Comparison of ENCODE assay signal across 7 mouse cellular contexts in the genomic region with DNA sequence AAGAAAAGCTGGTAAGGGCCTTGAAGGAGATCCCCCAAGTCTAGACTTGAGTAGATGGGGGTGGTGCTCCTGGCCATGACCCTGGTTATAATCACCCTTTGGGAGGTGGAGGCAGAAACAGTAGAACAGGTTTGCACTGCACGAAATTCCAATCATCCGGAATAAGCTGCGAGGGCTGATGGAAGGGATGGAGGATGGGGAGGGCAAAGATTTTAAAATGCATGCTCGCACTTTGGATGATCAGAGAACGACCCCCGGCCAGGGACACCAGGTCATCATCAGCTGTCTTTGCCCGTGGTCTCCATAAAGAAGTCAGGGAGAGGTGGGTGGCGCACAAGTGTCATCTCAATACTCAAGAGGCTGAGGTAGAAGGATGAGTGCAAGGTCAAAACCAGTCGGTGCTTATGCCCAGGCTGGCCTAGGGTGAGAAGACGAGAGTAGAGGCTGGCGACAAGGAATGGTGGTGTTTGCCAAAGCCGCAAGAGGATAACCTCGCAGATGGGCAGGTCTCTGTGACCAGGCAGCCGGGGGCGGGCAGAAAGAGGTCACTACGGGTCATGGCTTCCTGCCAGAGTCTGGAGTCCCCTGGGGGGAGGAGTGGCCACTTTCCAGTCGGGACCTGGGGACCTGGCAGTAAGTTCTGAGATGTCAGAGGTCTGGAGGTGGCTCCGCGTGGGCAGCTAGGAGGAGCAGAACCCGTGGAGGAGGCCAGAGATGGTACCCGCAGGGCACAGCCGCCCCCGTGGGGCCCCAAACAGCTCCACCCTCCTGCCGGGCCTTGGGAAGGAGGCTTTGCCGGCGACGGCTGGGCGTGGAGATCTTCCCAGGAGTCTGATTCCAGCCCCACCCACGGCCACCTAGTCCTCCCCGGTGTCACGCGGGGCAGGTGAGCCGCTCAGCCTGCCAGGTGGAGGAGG. TPM values are rescaled to one million over a fixed set of nuclear protein-coding genes. Genes with fewer than 3 reads are reported as not detected.
A peak's percentile ranks its signal among the peaks of the same experiment; 100 is the strongest.
DNase-seq lines count a peak whose midpoint lies in the region; ATAC-seq and TF ChIP-seq lines count a peak whose summit lies in the region.

No protein-coding gene starts in this region.

- H3K27ac ChIP-seq in forebrain, embryonic 16.5 days (ENCODE audit: low read length) = peak overlapping the region; percentile 59; the same call in 1 of the 2 replicates
- H3K27ac ChIP-seq in hindbrain, embryonic 13.5 days = peak overlapping the region; percentile 94
- H3K27ac ChIP-seq in liver, adult 2 months (replicated peaks; ENCODE audit: insufficient read depth, low read depth, low read length) = peak overlapping the region; percentile 92

- peak; percentile 86 for DNase-seq in NIH3T3 (ENCODE audit: low read depth)
- DNase-seq in cerebellum, adult 18-20 months = peak; percentile 61 to 76
- DNase-seq in liver, adult 2 months (ENCODE audit: extremely low read depth, low read depth, low spot score) = peak; percentile 93
- DNase-seq in naive thymus-derived CD4-positive, alpha-beta T cell, adult 2 months (ENCODE audit: low read depth) = peak; percentile 61
- peak; percentile 87 for DNase-seq in testis, postnatal 14 days (ENCODE audit: low spot score)

- no peaks in the 10 kb centered on the region for H3K27me3 ChIP-seq in forebrain, embryonic 16.5 days (replicated peaks; ENCODE audit: control insufficient read depth, insufficient read depth, low read length)
- H3K27me3 ChIP-seq in hindbrain, embryonic 13.5 days = 0 out of 2 replicates have a peak, but pooled peaks cover 5% of the 10 kb centered on the region
- no peaks in the 10 kb centered on the region for H3K27me3 ChIP-seq in liver, adult 2 months (ENCODE audit: control insufficient read depth, insufficient read depth, low read length)

- TF ChIP-seq POLR2A in liver, adult 2 months (IDR thresholded peaks at IDR 0.05; ENCODE audit: extremely low read depth, insufficient read depth, low read length) = no peak

- WGBS in forebrain, embryonic 16.5 days = 3% methylated on average over 33 of the region's 33 CpGs
- WGBS in hindbrain, embryonic 13.5 days = 2% methylated on average over 32 of the region's 33 CpGs
- WGBS in liver, adult 2 months = under 1% methylated on average over 33 of the region's 33 CpGs

- no peaks in the 10 kb centered on the region for H3K9me3 ChIP-seq in forebrain, embryonic 16.5 days (ENCODE audit: control insufficient read depth, low read length)
- H3K9me3 ChIP-seq in hindbrain, embryonic 13.5 days = no peaks in the 10 kb centered on the region

- no peak for TF ChIP-seq CTCF in liver, adult 2 months (IDR thresholded peaks at IDR 0.05; ENCODE audit: low read depth, low read length)

- H3K79me2 ChIP-seq in liver, adult 2 months (ENCODE audit: control insufficient read depth, insufficient read depth, low read length) = no peaks in the 10 kb centered on the region

- peak overlapping the region; percentile 62 for H3K4me2 ChIP-seq in forebrain, embryonic 16.5 days (ENCODE audit: low read length)
- H3K4me2 ChIP-seq in hindbrain, embryonic 13.5 days = peak overlapping the region; percentile 70

- H3K4me3 ChIP-seq in forebrain, embryonic 16.5 days (replicated peaks; ENCODE audit: low read length) = peak overlapping the region; percentile 48
- peak overlapping the region; percentile 42 for H3K4me3 ChIP-seq in hindbrain, embryonic 13.5 days
- H3K4me3 ChIP-seq in liver, adult 2 months (ENCODE audit: insufficient read depth, low read depth, low read length) = peak overlapping the region; percentile 56

- 0 out of 2 replicates have a peak overlapping the region, but pooled peaks have one; percentile 22 for H3K9ac ChIP-seq in forebrain, embryonic 16.5 days (replicated peaks; ENCODE audit: low read depth, low read length)
- H3K9ac ChIP-seq in hindbrain, embryonic 13.5 days = peak overlapping the region; percentile 61
- H3K9ac ChIP-seq in liver, adult 2 months (ENCODE audit: low read depth, low read length) = peak overlapping the region; percentile 73

- H3K36me3 ChIP-seq in forebrain, embryonic 16.5 days (ENCODE audit: control insufficient read depth, insufficient read depth) = peaks cover 17% of the 10 kb centered on the region
- peaks cover 20% of the 10 kb centered on the region for H3K36me3 ChIP-seq in hindbrain, embryonic 13.5 days
- peaks cover 13% of the 10 kb centered on the region; the same call in 1 of the 2 replicates for H3K36me3 ChIP-seq in liver, adult 2 months (ENCODE audit: control insufficient read depth, insufficient read depth, low read length)

- H3K4me1 ChIP-seq in forebrain, embryonic 16.5 days (replicated peaks; ENCODE audit: control insufficient read depth, insufficient read depth, low read length) = peaks cover 64% of the 10 kb centered on the region
- H3K4me1 ChIP-seq in hindbrain, embryonic 13.5 days (replicated peaks) = peaks cover 77% of the 10 kb centered on the region
- H3K4me1 ChIP-seq in liver, adult 2 months (ENCODE audit: control insufficient read depth, insufficient read depth, low read length) = peaks cover 27% of the 10 kb centered on the region

- no peak for ATAC-seq in forebrain, embryonic 16.5 days
- ATAC-seq in hindbrain, embryonic 13.5 days (ENCODE audit: low FRiP score) = no peak

RNA-seq across cellular contexts. Expression of a gene that starts 5.1 kb away (rescaled TPM):
- polyA plus RNA-seq in forebrain, embryonic 16.5 days (2015; fragmentation: Nextera tagmentation; extraction: Ambion mirVana) = 318 and 335 TPM in 2 replicates
- polyA plus RNA-seq in hindbrain, embryonic 13.5 days (2015; fragmentation: Nextera tagmentation; extraction: Ambion mirVana) = 364 and 409 TPM in 2 replicates
- 19.5 and 25.9 TPM in 2 replicates for total RNA-seq in liver, adult 2 months (2014; rRNA removed)
- polyA plus RNA-seq in liver, adult 2 months (2012; rRNA removed) = 31.8 and 37.0 TPM in 2 replicates

RNA-seq across cellular contexts. Expression of a gene that starts 12.0 kb away (rescaled TPM):
- 8.5 and 10.6 TPM in 2 replicates for polyA plus RNA-seq in forebrain, embryonic 16.5 days (2015; fragmentation: Nextera tagmentation; extraction: Ambion mirVana)
- 11.9 and 14.1 TPM in 2 replicates for polyA plus RNA-seq in hindbrain, embryonic 13.5 days (2015; fragmentation: Nextera tagmentation; extraction: Ambion mirVana)
- total RNA-seq in liver, adult 2 months (2014; rRNA removed) = 5.1 and 7.7 TPM in 2 replicates
- polyA plus RNA-seq in liver, adult 2 months (2012; rRNA removed) = 10.0 and 10.4 TPM in 2 replicates

RNA-seq across cellular contexts. Expression of a gene that starts 12.6 kb away (rescaled TPM):
- polyA plus RNA-seq in forebrain, embryonic 16.5 days (2015; fragmentation: Nextera tagmentation; extraction: Ambion mirVana) = 26.5 and 30.9 TPM in 2 replicates
- polyA plus RNA-seq in hindbrain, embryonic 13.5 days (2015; fragmentation: Nextera tagmentation; extraction: Ambion mirVana) = 32.4 and 34.7 TPM in 2 replicates
- 6.9 and 11.6 TPM in 2 replicates for total RNA-seq in liver, adult 2 months (2014; rRNA removed)
- polyA plus RNA-seq in liver, adult 2 months (2012; rRNA removed) = 27.4 and 38.8 TPM in 2 replicates

RNA-seq across cellular contexts. Expression of a gene that starts 18.6 kb away (rescaled TPM):
- polyA plus RNA-seq in forebrain, embryonic 16.5 days (2015; fragmentation: Nextera tagmentation; extraction: Ambion mirVana) = 24.8 and 25.4 TPM in 2 replicates
- polyA plus RNA-seq in hindbrain, embryonic 13.5 days (2015; fragmentation: Nextera tagmentation; extraction: Ambion mirVana) = 18.8 and 21.4 TPM in 2 replicates
- total RNA-seq in liver, adult 2 months (2014; rRNA removed) = under 0.01 and 0.07 TPM in 2 replicates
- polyA plus RNA-seq in liver, adult 2 months (2012; rRNA removed) = 0.26 TPM in 2 replicates

RNA-seq across cellular contexts. Expression of a gene that starts 20.1 kb away (rescaled TPM):
- 33.0 and 44.5 TPM in 2 replicates for polyA plus RNA-seq in forebrain, embryonic 16.5 days (2015; fragmentation: Nextera tagmentation; extraction: Ambion mirVana)
- 57.4 and 59.2 TPM in 2 replicates for polyA plus RNA-seq in hindbrain, embryonic 13.5 days (2015; fragmentation: Nextera tagmentation; extraction: Ambion mirVana)
- 0.47 and 0.55 TPM in 2 replicates for total RNA-seq in liver, adult 2 months (2014; rRNA removed)
- polyA plus RNA-seq in liver, adult 2 months (2012; rRNA removed) = 1.2 TPM in 2 replicates

Comparison
In these comparisons a context has a peak if more than half of its experiments do, and no peak if none do; other contexts are left out.
1. H3K9ac ChIP-seq: peak in every context shown above with its lines; median percentile 73 in liver, adult 2 months; 61 in hindbrain, embryonic 13.5 days; 22 in forebrain, embryonic 16.5 days.